In genomic region chr5:106860415-106860814, GRCm38 (mm10) we compare ENCODE assay signal across 9 mouse cellular contexts.
DNase-seq lines count a peak whose midpoint lies in the region; ATAC-seq and TF ChIP-seq lines count a peak whose summit lies in the region.
"Had no signal": no experiment of that assay in that cellular context is flagged by ENCODE, and none has a peak within 500 bp of the region (broad histone marks: within the 10 kb centered on the region; RNA-seq: fewer than 3 reads in every experiment).

No protein-coding gene starts in this region.

- no peak overlapping the region for H3K9ac ChIP-seq in heart, embryonic 11.5 days (ENCODE audit: low read depth, low read length)
- H3K9ac ChIP-seq in hindbrain, embryonic 16.5 days (ENCODE audit: low read depth, low read length) = no peak overlapping the region
- H3K9ac ChIP-seq: midbrain, embryonic 12.5 days had no signal

- no peaks in the 10 kb centered on the region for H3K9me3 ChIP-seq in heart, embryonic 11.5 days (replicated peaks; ENCODE audit: control insufficient read depth, low read length)
- H3K9me3 ChIP-seq in embryonic facial prominence, embryonic 10.5 days = no peaks in the 10 kb centered on the region
- H3K9me3 ChIP-seq in hindbrain, embryonic 16.5 days (ENCODE audit: control insufficient read depth, low read length) = no peaks in the 10 kb centered on the region
- H3K9me3 ChIP-seq: midbrain, embryonic 12.5 days had no signal

- WGBS in heart, embryonic 11.5 days (ENCODE audit: insufficient replicate concordance) = 36% methylated on average over 3 of the region's 3 CpGs
- 46% methylated on average over 3 of the region's 3 CpGs for WGBS in embryonic facial prominence, embryonic 10.5 days
- 40% methylated on average over 3 of the region's 3 CpGs for WGBS in hindbrain, embryonic 16.5 days

- H3K27me3 ChIP-seq in heart, embryonic 11.5 days (ENCODE audit: control insufficient read depth, insufficient read depth, low read length) = no peaks in the 10 kb centered on the region
- H3K27me3 ChIP-seq in embryonic facial prominence, embryonic 10.5 days (replicated peaks; ENCODE audit: low read depth, poor library complexity, severe bottlenecking) = no peaks in the 10 kb centered on the region
- H3K27me3 ChIP-seq in hindbrain, embryonic 16.5 days (replicated peaks; ENCODE audit: control insufficient read depth, insufficient read depth, low read length) = no peaks in the 10 kb centered on the region
- H3K27me3 ChIP-seq: midbrain, embryonic 12.5 days had no signal

- intact Hi-C loops in left cerebral cortex, adult 2 months (cut with DNase I) = loop anchor here (2.0 to 5.0 kb wide), 3 partner anchors 107 to 477 kb away; no protein-coding TSS in a partner anchor

- peak; percentile 19 to 78 for DNase-seq in heart, adult 18-20 months
- DNase-seq in adrenal gland, adult 8-10 months = peak; percentile 24
- peak; percentile 71 for DNase-seq in embryonic facial prominence, embryonic 10.5 days (ENCODE audit: low spot score)
- peak; percentile 58 to 65 for DNase-seq in left cerebral cortex, adult 2 months (ENCODE audit: extremely low spot score in 1 of 2, low spot score in 2 of 2)
- DNase-seq in right cerebral cortex, postnatal 4 days = peak; percentile 79

- no peaks in the 10 kb centered on the region for H3K36me3 ChIP-seq in heart, embryonic 11.5 days (ENCODE audit: control insufficient read depth, insufficient read depth, low read length)
- no peaks in the 10 kb centered on the region for H3K36me3 ChIP-seq in embryonic facial prominence, embryonic 10.5 days (replicated peaks)
- H3K36me3 ChIP-seq in hindbrain, embryonic 16.5 days (ENCODE audit: control insufficient read depth, insufficient read depth, low read length) = no peaks in the 10 kb centered on the region
- H3K36me3 ChIP-seq: midbrain, embryonic 12.5 days had no signal

- no peak overlapping the region for H3K4me3 ChIP-seq in heart, embryonic 11.5 days (ENCODE audit: low read depth, low read length)
- H3K4me3 ChIP-seq in embryonic facial prominence, embryonic 10.5 days = no peak overlapping the region
- no peak overlapping the region for H3K4me3 ChIP-seq in hindbrain, embryonic 16.5 days (ENCODE audit: low read length)
- no peak overlapping the region for H3K4me3 ChIP-seq in left cerebral cortex, adult 2 months
- H3K4me3 ChIP-seq: midbrain, embryonic 12.5 days had no signal

- no peak for ATAC-seq in heart, embryonic 11.5 days (replicated peaks; ENCODE audit: insufficient number of reproducible peaks, low FRiP score, low TSS enrichment)
- ATAC-seq in hindbrain, embryonic 16.5 days = peak; percentile 71
- peak; percentile 73; the same call in 1 of the 2 replicates for ATAC-seq in megakaryocyte-erythroid progenitor cell, adult 5-6 weeks (replicated peaks; ENCODE audit: low FRiP score, low TSS enrichment, poor library complexity, severe bottlenecking)

- H3K4me2 ChIP-seq in heart, embryonic 11.5 days = no peak overlapping the region
- H3K4me2 ChIP-seq in hindbrain, embryonic 16.5 days (ENCODE audit: low read length) = no peak overlapping the region
- H3K4me2 ChIP-seq: midbrain, embryonic 12.5 days had no signal

- no peaks in the 10 kb centered on the region for H3K4me1 ChIP-seq in heart, embryonic 11.5 days (ENCODE audit: control insufficient read depth, insufficient read depth, low read length)
- no peaks in the 10 kb centered on the region for H3K4me1 ChIP-seq in embryonic facial prominence, embryonic 10.5 days
- no peaks in the 10 kb centered on the region for H3K4me1 ChIP-seq in hindbrain, embryonic 16.5 days (ENCODE audit: control insufficient read depth, insufficient read depth, low read depth, low read length)
- H3K4me1 ChIP-seq: midbrain, embryonic 12.5 days had no signal

- no peak overlapping the region for H3K27ac ChIP-seq in heart, embryonic 11.5 days (ENCODE audit: low read depth, low read length)
- H3K27ac ChIP-seq in embryonic facial prominence, embryonic 10.5 days (replicated peaks) = no peak overlapping the region
- H3K27ac ChIP-seq in hindbrain, embryonic 16.5 days (ENCODE audit: low read depth, low read length) = no peak overlapping the region
- H3K27ac ChIP-seq in left cerebral cortex, adult 2 months = no peak overlapping the region
- H3K27ac ChIP-seq: midbrain, embryonic 12.5 days had no signal

- peak; percentile 88 for TF ChIP-seq CTCF in left cerebral cortex, adult 2 months (IDR thresholded peaks at IDR 0.05)

Comparison
In these comparisons a context has a peak if more than half of its experiments do, and no peak if none do; other contexts are left out.
1. DNase-seq: peak in every context shown above with its lines; median percentile 79 in right cerebral cortex, postnatal 4 days; 71 in embryonic facial prominence, embryonic 10.5 days; 62 in left cerebral cortex, adult 2 months; 48 in heart, adult 18-20 months; 24 in adrenal gland, adult 8-10 months.